Comparison of ENCODE assay signal across 9 mouse cellular contexts in genomic region chr10:75137148-75137547, GRCm38 (mm10).
DNase-seq lines count a peak whose midpoint lies in the region; ATAC-seq lines count a peak whose summit lies in the region.
"Had no signal": no experiment of that assay in that cellular context is flagged by ENCODE, and none has a peak within 500 bp of the region (broad histone marks: within the 10 kb centered on the region; RNA-seq: fewer than 3 reads in every experiment).

No protein-coding gene starts in this region.

- no peak overlapping the region for H3K27ac ChIP-seq in hindbrain, embryonic 11.5 days (ENCODE audit: low read depth, low read length)
- no peak overlapping the region for H3K27ac ChIP-seq in hindbrain, embryonic 14.5 days
- H3K27ac ChIP-seq: hindbrain, embryonic 15.5 days had no signal

- WGBS in hindbrain, embryonic 11.5 days: 77% methylated on average over 3 of the region's 3 CpGs
- 80% methylated on average over 3 of the region's 3 CpGs for WGBS in hindbrain, embryonic 14.5 days

- H3K9me3 ChIP-seq in hindbrain, embryonic 11.5 days (ENCODE audit: control insufficient read depth, low read length): no peaks in the 10 kb centered on the region
- no peaks in the 10 kb centered on the region for H3K9me3 ChIP-seq in hindbrain, embryonic 14.5 days (ENCODE audit: control insufficient read depth, low read length)
- H3K9me3 ChIP-seq: hindbrain, embryonic 15.5 days had no signal

- DNase-seq in hindbrain, embryonic 11.5 days (ENCODE audit: low spot score): no peak
- DNase-seq in hindbrain, embryonic 14.5 days (ENCODE audit: low spot score): no peak
- peak; percentile 90 for DNase-seq in brain, adult 2 months (ENCODE audit: low read depth, low spot score)
- DNase-seq in spleen, postnatal 4 days (ENCODE audit: low spot score in 2 of 2): peak; percentile 56 to 73
- DNase-seq in kidney, adult 18-20 months: no peak
- DNase-seq in urinary bladder, postnatal 10 days (ENCODE audit: low spot score): no peak
- DNase-seq in kidney, postnatal 25 days: no peak

- H3K4me3 ChIP-seq in hindbrain, embryonic 11.5 days (ENCODE audit: low read depth, low read length): no peak overlapping the region
- H3K4me3 ChIP-seq in hindbrain, embryonic 14.5 days (replicated peaks; ENCODE audit: low read length): no peak overlapping the region
- H3K4me3 ChIP-seq: hindbrain, embryonic 15.5 days had no signal

- 0 out of 2 replicates have a peak, but pooled peaks have one; percentile 27 for ATAC-seq in hindbrain, embryonic 11.5 days (ENCODE audit: low FRiP score)
- no peak for ATAC-seq in hindbrain, embryonic 14.5 days (ENCODE audit: low FRiP score)
- ATAC-seq in inflammation-experienced regulatory T-cells, adult 6 months: peak; percentile 72

- 0 out of 2 replicates have a peak, but pooled peaks cover 3% of the 10 kb centered on the region for H3K36me3 ChIP-seq in hindbrain, embryonic 11.5 days (ENCODE audit: control insufficient read depth, insufficient read depth, low read length)
- H3K36me3 ChIP-seq in hindbrain, embryonic 14.5 days (replicated peaks; ENCODE audit: control insufficient read depth, insufficient read depth): peaks cover 79% of the 10 kb centered on the region

- no peak overlapping the region for H3K4me2 ChIP-seq in hindbrain, embryonic 11.5 days (replicated peaks; ENCODE audit: low read depth, low read length)
- no peak overlapping the region for H3K4me2 ChIP-seq in hindbrain, embryonic 14.5 days (replicated peaks)
- H3K4me2 ChIP-seq: hindbrain, embryonic 15.5 days had no signal

- H3K27me3 ChIP-seq in hindbrain, embryonic 11.5 days (ENCODE audit: control insufficient read depth, insufficient read depth, low read length): no peaks in the 10 kb centered on the region
- H3K27me3 ChIP-seq in hindbrain, embryonic 14.5 days (ENCODE audit: control insufficient read depth, insufficient read depth, low read length): no peaks in the 10 kb centered on the region
- H3K27me3 ChIP-seq: hindbrain, embryonic 15.5 days had no signal

- H3K4me1 ChIP-seq in hindbrain, embryonic 11.5 days (replicated peaks; ENCODE audit: control insufficient read depth, insufficient read depth, low read length): no peaks in the 10 kb centered on the region
- 0 out of 2 replicates have a peak, but pooled peaks cover 5% of the 10 kb centered on the region for H3K4me1 ChIP-seq in hindbrain, embryonic 14.5 days (replicated peaks; ENCODE audit: control insufficient read depth, insufficient read depth, low read length)

- H3K9ac ChIP-seq in hindbrain, embryonic 11.5 days (ENCODE audit: low read depth, low read length): no peak overlapping the region
- no peak overlapping the region for H3K9ac ChIP-seq in hindbrain, embryonic 14.5 days
- H3K9ac ChIP-seq: hindbrain, embryonic 15.5 days had no signal

Comparison
In these comparisons a context has a peak if more than half of its experiments do, and no peak if none do; other contexts are left out.
1. DNase-seq: peak in brain, adult 2 months (single experiment) and spleen, postnatal 4 days (2 of 2); none in hindbrain, embryonic 11.5 days (single experiment), hindbrain, embryonic 14.5 days (single experiment), kidney, adult 18-20 months (single experiment), urinary bladder, postnatal 10 days (single experiment) and kidney, postnatal 25 days (0 of 2).